Mouse (Mus musculus) stomach, postnatal 0 days (tissue): ENCODE results near the gene Mrpl34. TPM values are rescaled to one million over a fixed set of nuclear protein-coding genes. Genes with fewer than 3 reads are reported as not detected.
A peak's percentile ranks its signal among the peaks of the same experiment; 100 is the strongest.

Experiments used
- ATAC-seq: fragments of 200-750 bp; cut with Nextera tagmentation; 2 replicates; pipeline ENCODE4 v1.8.0; 2017; ENCODE audit not compliant: low FRiP score, low TSS enrichment
- DNase-seq: peaks from one replicate; pipeline ENCODE4 v3.0.0-alpha.2; 2016; ENCODE audit warnings: low spot score
- H3K27ac ChIP-seq: fragments of 300-500 bp; sonication (generic); replicated peaks from 2 replicates; pipeline ENCODE4 v1.5.1; 2014; ENCODE audit warnings: mild to moderate bottlenecking, control low read depth
- H3K27me3 ChIP-seq: fragments of 300-500 bp; sonication (generic); 2 replicates; pipeline ENCODE4 v1.6.1; 2014; ENCODE audit warnings: low read length; ENCODE audit not compliant: control insufficient read depth, insufficient read depth
- H3K36me3 ChIP-seq: fragments of 300-500 bp; sonication (generic); 2 replicates; pipeline ENCODE4 v1.6.1; 2014; ENCODE audit warnings: low read length, mixed read lengths; ENCODE audit not compliant: control insufficient read depth, insufficient read depth
- H3K4me1 ChIP-seq: fragments of 300-500 bp; sonication (generic); replicated peaks from 2 replicates; pipeline ENCODE4 v1.6.1; 2014; ENCODE audit warnings: antibody characterized with exemption; ENCODE audit not compliant: control insufficient read depth, insufficient read depth
- H3K4me2 ChIP-seq: fragments of 300-500 bp; sonication (generic); replicated peaks from 2 replicates; pipeline ENCODE4 v1.6.1; 2014; ENCODE audit warnings: low read depth, mild to moderate bottlenecking, control low read depth, moderate library complexity
- H3K4me3 ChIP-seq: fragments of 300-500 bp; sonication (generic); 2 replicates; pipeline ENCODE4 v1.5.1; 2014; ENCODE audit warnings: low read depth, low read length, control low read depth
- H3K9ac ChIP-seq: fragments of 300-500 bp; sonication (generic); 2 replicates; pipeline ENCODE4 v1.6.1; 2014; ENCODE audit warnings: mild to moderate bottlenecking, low read length, control low read depth, mixed read lengths
- H3K9me3 ChIP-seq: fragments of 300-500 bp; sonication (generic); 2 replicates; pipeline ENCODE4 v1.6.1; 2016; ENCODE audit warnings: low read length; ENCODE audit not compliant: control insufficient read depth
- CTCF ChIP-seq: IDR thresholded peaks from 2 replicates; pipeline ENCODE4 v1.5.1; 2016; ENCODE audit warnings: antibody characterized with exemption, low read depth, mild to moderate bottlenecking, moderate library complexity
- EP300 ChIP-seq: optimal IDR thresholded peaks from 2 replicates; pipeline ENCODE3; 2016; ENCODE audit warnings: antibody characterized with exemption
- WGBS: fragments of 180-500 bp; shearing (Covaris S2); extraction: QIAGEN DNeasy Blood & Tissue Kit; methylation state at CpG from one replicate; pipeline ENCODE4 v1.1.7; 2014; 5-methylcytosine and 5-hydroxymethylcytosine counted together
- polyA plus RNA-seq: library from polyadenylated mRNA; unstranded; fragments of >200 nt; fragmentation: Nextera tagmentation; extraction: Ambion mirVana; gene quantifications from 2 replicates; pipeline ENCODE4 v1.2.1, GENCODE M21; 2015

Mrpl34 gene
- polyA plus RNA-seq, 1 experiment from 2014 or later, result 137 TPM

- Histone ChIP-seq H3K4me2 (no peak overlapping the region), H3K4me3 (0 out of 2 replicates have a peak overlapping the region, but pooled peaks have one; percentile 2), H3K4me1 (0 out of 2 replicates have a peak, but pooled peaks cover 2% of the 10 kb centered on the region), H3K9ac (no peak overlapping the region), H3K36me3 (no peaks in the 10 kb centered on the region), H3K9me3 (no peaks in the 10 kb centered on the region), H3K27ac (no peak overlapping the region), H3K27me3 (0 out of 2 replicates have a peak, but pooled peaks cover 5% of the 10 kb centered on the region)
- WGBS, result 74% methylated on average over 2 of the region's 2 CpGs
- no peak for DNase-seq
- no peak for ATAC-seq
- no peak for TF ChIP-seq CTCF
- no peak for TF ChIP-seq EP300
These were observed 44.6 kb downstream of the Mrpl34 start for GRCm38 (mm10) chr8:71509316-71509715.

DNA sequence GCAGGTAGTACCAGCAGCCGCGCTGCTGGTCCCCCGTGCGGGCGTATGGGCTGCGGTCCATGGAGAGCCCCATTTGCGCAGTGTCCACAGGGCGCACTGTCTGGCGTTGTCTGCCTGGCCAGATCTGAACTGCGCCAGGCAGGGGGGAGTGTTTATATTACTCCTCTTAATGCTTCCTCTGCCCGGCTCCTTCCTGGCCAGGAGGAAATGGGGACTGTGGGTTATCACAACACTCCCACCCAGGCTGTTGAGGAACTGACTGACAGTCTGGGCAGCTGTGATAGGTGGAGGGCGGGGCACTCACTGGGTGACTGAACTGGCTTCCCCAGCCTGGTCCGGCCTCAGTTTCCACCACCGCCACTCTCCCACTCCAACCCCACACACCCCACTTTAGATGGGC, 46.9 kb downstream of the Mrpl34 start, which contains the start of gene Plvap:
TSS of gene Plvap (minus strand) at position 109 of the 400 bp plus-strand sequence.
- H3K9me3 ChIP-seq, result no peaks in the 10 kb centered on the region
- 0 out of 2 replicates have a peak, but pooled peaks cover 2% of the 10 kb centered on the region for H3K4me1 ChIP-seq
- DNase-seq, result no peak
- H3K36me3 ChIP-seq, result no peaks in the 10 kb centered on the region
- 0 out of 2 replicates have a peak within 1 kb of the TSS, but pooled peaks have one; percentile 27 for H3K9ac ChIP-seq
- TF ChIP-seq EP300, result no peak
- no peak for TF ChIP-seq CTCF
- 0 out of 2 replicates have a peak, but pooled peaks cover 5% of the 10 kb centered on the region for H3K27me3 ChIP-seq
- peak within 1 kb of the TSS; percentile 13; the same call in 1 of the 2 replicates for H3K4me3 ChIP-seq
- no peak within 1 kb of the TSS for H3K4me2 ChIP-seq
- WGBS, result 30% methylated on average over 12 of the region's 14 CpGs
- no peak within 1 kb of the TSS for H3K27ac ChIP-seq
- ATAC-seq, result peak; percentile 48; the same call in 1 of the 2 replicates

GRCm38 (mm10) chr8:71513018-71513754, 48.4 kb downstream of the Mrpl34 start:
- 0 out of 2 replicates have a peak, but pooled peaks cover 2% of the 10 kb centered on the region for H3K27me3 ChIP-seq
- DNase-seq (no peak), ATAC-seq (no peak)
- H3K9ac ChIP-seq, result no peak overlapping the region
- H3K36me3 ChIP-seq, result no peaks in the 10 kb centered on the region
- H3K4me3 ChIP-seq, result no peak overlapping the region
- 68% methylated on average over 14 of the region's 15 CpGs for WGBS
- H3K27ac ChIP-seq, result no peak overlapping the region
- no peaks in the 10 kb centered on the region for H3K9me3 ChIP-seq
- TF ChIP-seq CTCF, result peak; percentile 13; the same call in 1 of the 2 replicates
- TF ChIP-seq EP300, result no peak
- H3K4me2 ChIP-seq, result no peak overlapping the region
- no peaks in the 10 kb centered on the region for H3K4me1 ChIP-seq

- ATAC-seq (no peak), DNase-seq (no peak)
- no peak overlapping the region for H3K4me3 ChIP-seq
- no peaks in the 10 kb centered on the region for H3K9me3 ChIP-seq
- no peak overlapping the region for H3K4me2 ChIP-seq
- H3K27ac ChIP-seq, result no peak overlapping the region
- no peak overlapping the region for H3K9ac ChIP-seq
- 63% methylated on average over 5 of the region's 5 CpGs for WGBS
- no peaks in the 10 kb centered on the region for H3K27me3 ChIP-seq
- H3K4me1 ChIP-seq, result no peaks in the 10 kb centered on the region
- H3K36me3 ChIP-seq, result no peaks in the 10 kb centered on the region
- TF ChIP-seq CTCF (peak; percentile 28), EP300 (no peak)
These were observed 50.3 kb downstream of the Mrpl34 start for GRCm38 (mm10) chr8:71515043-71515442.

Other genes with a start within 250 kb of the Mrpl34 start
- 5.8 and 6.0 TPM in 2 replicates for gene Myo9b, start 192.2 kb upstream of the Mrpl34 start, polyA plus RNA-seq
- 24.8 and 29.0 TPM in 2 replicates for gene Haus8, start 192.0 kb upstream of the Mrpl34 start, polyA plus RNA-seq
- 97.1 and 107 TPM in 2 replicates for gene Use1, start 98.1 kb upstream of the Mrpl34 start, polyA plus RNA-seq
- 8.2 and 9.1 TPM in 2 replicates for gene Ocel1, start 93.7 kb upstream of the Mrpl34 start, polyA plus RNA-seq
- gene Nr2f6, start 83.0 kb upstream of the Mrpl34 start, polyA plus RNA-seq, result 47.0 and 56.1 TPM in 2 replicates
- gene Ushbp1, start 69.2 kb upstream of the Mrpl34 start, polyA plus RNA-seq, result 4.1 and 4.5 TPM in 2 replicates
- gene Babam1, start 68.1 kb upstream of the Mrpl34 start, polyA plus RNA-seq, result 54.7 and 61.7 TPM in 2 replicates
- 5.0 and 6.4 TPM in 2 replicates for gene Ankle1, start 58.9 kb upstream of the Mrpl34 start, polyA plus RNA-seq
- 22.1 and 23.5 TPM in 2 replicates for gene Abhd8, start 1.3 kb upstream of the Mrpl34 start, polyA plus RNA-seq
- 72.5 and 74.5 TPM in 2 replicates for gene Dda1, start 4.2 kb downstream of the Mrpl34 start, polyA plus RNA-seq
- gene Ano8, start 21.0 kb downstream of the Mrpl34 start, polyA plus RNA-seq, result 0.68 and 1.1 TPM in 2 replicates
- gene Gtpbp3, start 23.1 kb downstream of the Mrpl34 start, polyA plus RNA-seq, result 7.2 and 8.2 TPM in 2 replicates
- gene Plvap, start 46.8 kb downstream of the Mrpl34 start, polyA plus RNA-seq, result 56.3 and 60.9 TPM in 2 replicates
- gene Ccdc194, start 60.8 kb downstream of the Mrpl34 start, polyA plus RNA-seq, result 0.29 and 0.46 TPM in 2 replicates
- gene Bst2, start 72.5 kb downstream of the Mrpl34 start, polyA plus RNA-seq, result 32.8 and 34.2 TPM in 2 replicates
- 103 TPM in 2 replicates for gene Mvb12a, start 78.0 kb downstream of the Mrpl34 start, polyA plus RNA-seq
- gene Tmem221, start 93.9 kb downstream of the Mrpl34 start, polyA plus RNA-seq, result 1.0 and 1.4 TPM in 2 replicates
- 0.04 and 0.05 TPM in 2 replicates for gene Nxnl1, start 101.6 kb downstream of the Mrpl34 start, polyA plus RNA-seq
- 26.5 and 27.4 TPM in 2 replicates for gene Slc27a1, start 103.9 kb downstream of the Mrpl34 start, polyA plus RNA-seq
- gene Pgls, start 127.2 kb downstream of the Mrpl34 start, polyA plus RNA-seq, result 221 and 223 TPM in 2 replicates
- 0.99 and 1.4 TPM in 2 replicates for gene Fam129c, start 132.7 kb downstream of the Mrpl34 start, polyA plus RNA-seq
- 40.3 and 41.1 TPM in 2 replicates for gene Colgalt1, start 146.0 kb downstream of the Mrpl34 start, polyA plus RNA-seq
- gene Unc13a, start 206.8 kb downstream of the Mrpl34 start, polyA plus RNA-seq, result 0.46 and 0.52 TPM in 2 replicates
- gene Jak3, start 211.3 kb downstream of the Mrpl34 start, polyA plus RNA-seq, result 4.6 and 5.4 TPM in 2 replicates
- 1.9 and 2.6 TPM in 2 replicates for gene Insl3, start 224.3 kb downstream of the Mrpl34 start, polyA plus RNA-seq
- gene B3gnt3, start 236.8 kb downstream of the Mrpl34 start, polyA plus RNA-seq, result 35.9 and 36.9 TPM in 2 replicates